Mouse (Mus musculus) CH12.LX (cell line): Measurements from ENCODE around the gene Slc29a4. TPM values are rescaled to one million over a fixed set of nuclear protein-coding genes. Genes with fewer than 3 reads are reported as not detected.

Experiments
- DNase-seq: peaks from one replicate; pipeline ENCODE4 v3.0.0-alpha.2; 2013; ENCODE audit errors: extremely low read depth
- H3K27ac ChIP-seq: 2 replicates; pipeline ENCODE4 v1.5.1; 2012; ENCODE audit warnings: low read depth, mild to moderate bottlenecking, control low read depth, moderate library complexity; ENCODE audit not compliant: insufficient read depth
- H3K27me3 ChIP-seq: replicated peaks from 2 replicates; pipeline ENCODE3; 2012; ENCODE audit warnings: inconsistent platforms
- H3K36me3 ChIP-seq, 2 experiments: replicated peaks in 1 of 2; 2 replicates each; pipeline versions ENCODE3 to v1.6.1; 2012; ENCODE audit warnings: inconsistent platforms in 1 of 2, low read length in 1 of 2, mild to moderate bottlenecking in 1 of 2, mixed read lengths in 1 of 2, moderate library complexity in 1 of 2; ENCODE audit not compliant: control insufficient read depth in 1 of 2, insufficient read depth in 1 of 2
- H3K4me1 ChIP-seq, 2 experiments: 2 replicates each; pipeline ENCODE4 v1.6.1; 2012; ENCODE audit warnings: inconsistent platforms in 1 of 2, moderate library complexity in 1 of 2; ENCODE audit not compliant: insufficient read depth in 2 of 2, control insufficient read depth in 1 of 2
- H3K4me2 ChIP-seq: 2 replicates; pipeline ENCODE4 v1.6.1; 2012; ENCODE audit warnings: low read depth, mild to moderate bottlenecking, control low read depth; ENCODE audit not compliant: poor library complexity, insufficient read depth, severe bottlenecking
- H3K4me3 ChIP-seq, 3 experiments: fragments of 150-350 bp in 1 of 3; sonication (generic) in 1 of 3; replicated peaks in 1 of 3; 2 replicates each; pipeline versions ENCODE3 to v1.5.1; 2011 to 2012; ENCODE audit warnings: low read depth in 2 of 3, low read length in 2 of 3, mild to moderate bottlenecking in 2 of 3, moderate library complexity in 2 of 3, control low read depth in 1 of 3, improper control_type of control experiment in 1 of 3, inconsistent platforms in 1 of 3, mixed read lengths in 1 of 3; ENCODE audit not compliant: poor library complexity in 1 of 3
- H3K79me2 ChIP-seq: replicated peaks from 2 replicates; pipeline ENCODE4 v1.6.1; 2012; ENCODE audit warnings: mild to moderate bottlenecking, moderate library complexity; ENCODE audit not compliant: control insufficient read depth, poor library complexity, insufficient read depth, severe bottlenecking; ENCODE audit errors: extremely low read depth
- H3K9ac ChIP-seq: 2 replicates; pipeline ENCODE4 v1.6.1; 2012; ENCODE audit warnings: low read depth, mild to moderate bottlenecking, control low read depth, moderate library complexity; ENCODE audit not compliant: insufficient read depth
- H3K9me3 ChIP-seq: replicated peaks from 2 replicates; pipeline ENCODE3; 2012; ENCODE audit warnings: low read length, inconsistent platforms, mixed read lengths
- CHD1 ChIP-seq: IDR thresholded peaks from 2 replicates; pipeline ENCODE4 v1.6.1; 2012; ENCODE audit warnings: low read depth, low read length, improper control_type of control experiment, inconsistent platforms
- E2F4 ChIP-seq: IDR thresholded peaks from 2 replicates; pipeline ENCODE4 v1.6.1; 2011; ENCODE audit warnings: low read depth, low read length, improper control_type of control experiment; ENCODE audit not compliant: insufficient replicate concordance
- GABPA ChIP-seq: IDR thresholded peaks from 2 replicates; pipeline ENCODE4 v1.6.1; 2012; ENCODE audit warnings: low read depth, low read length, improper control_type of control experiment, inconsistent platforms; ENCODE audit not compliant: insufficient replicate concordance
- JUND ChIP-seq: conservative IDR thresholded peaks from 2 replicates; pipeline ENCODE4 v1.6.1; 2011; ENCODE audit warnings: low read depth, low read length, improper control_type of control experiment
- MAFK ChIP-seq: IDR thresholded peaks from 2 replicates; pipeline ENCODE4 v1.6.1; 2011; ENCODE audit warnings: low read length, improper control_type of control experiment; ENCODE audit not compliant: insufficient replicate concordance
- MAZ ChIP-seq: IDR thresholded peaks from 2 replicates; pipeline ENCODE4 v1.6.1; 2012; ENCODE audit warnings: low read depth, mild to moderate bottlenecking, inconsistent platforms, low read length, improper control_type of control experiment, moderate library complexity
- NELFE ChIP-seq: IDR thresholded peaks from 2 replicates; pipeline ENCODE4 v1.6.1; 2011; ENCODE audit warnings: low read depth, low read length, improper control_type of control experiment
- PAX5 ChIP-seq: IDR thresholded peaks from 2 replicates; pipeline ENCODE4 v1.6.1; 2012; ENCODE audit warnings: low read length, inconsistent platforms, mixed read lengths
- SMC3 ChIP-seq: IDR thresholded peaks from 2 replicates; pipeline ENCODE4 v1.6.1; 2011; ENCODE audit warnings: low read depth, low read length, improper control_type of control experiment
- USF2 ChIP-seq: conservative IDR thresholded peaks from 2 replicates; pipeline ENCODE4 v1.6.1; 2011; ENCODE audit warnings: low read depth, low read length, improper control_type of control experiment
- ZC3H11A ChIP-seq: IDR thresholded peaks from 2 replicates; pipeline ENCODE4 v1.6.1; 2012; ENCODE audit warnings: low read depth, mild to moderate bottlenecking, inconsistent platforms, low read length, improper control_type of control experiment
- ZMIZ1 ChIP-seq: IDR thresholded peaks from 2 replicates; pipeline ENCODE4 v1.6.1; 2012; ENCODE audit warnings: low read depth, mild to moderate bottlenecking, inconsistent platforms, low read length, improper control_type of control experiment
- ZNF384 ChIP-seq: IDR thresholded peaks from 2 replicates; pipeline ENCODE4 v1.6.1; 2012; ENCODE audit warnings: low read depth, low read length, improper control_type of control experiment, inconsistent platforms
- dilution Hi-C: fragments of 300-500 bp; cut with MboI; formaldehyde crosslinking; loops from 2 replicates; pipeline ENCODE4 v1.14.3; 2020; ENCODE audit warnings: low sequenced_read_pairs; ENCODE audit not compliant: extremely low pct_unique_long_range_greater_than_20kb, extremely low pct_ligation_motif_present
- in situ Hi-C: fragments of 300-500 bp; cut with MboI; formaldehyde crosslinking; loops from 3 replicates; pipeline ENCODE4 v1.14.3; 2019; ENCODE audit warnings: low sequenced_read_pairs, low pct_ligation_motif_present, low pct_unique_long_range_greater_than_20kb, mixed read lengths
- polyA plus RNA-seq: library from polyadenylated mRNA; unstranded; fragments of >175 nt; gene quantifications from 2 replicates; pipeline ENCODE4 v1.2.1, GENCODE M21; 2012; ENCODE audit warnings: low read depth; ENCODE audit not compliant: insufficient read length
- total RNA-seq, 2 experiments: library from RNA; depleted of rRNA; stranded (reverse); fragments of 300-350 nt in 1 of 2; fragments of >200 nt in 1 of 2; gene quantifications; 2 replicates each; pipeline ENCODE4 v1.2.3; 2012 to 2014

Slc29a4 gene
- total RNA-seq (2012; rRNA removed) (not detected in 2 replicates), total RNA-seq (2014; rRNA removed) (not detected in 2 replicates), polyA plus RNA-seq (not detected in 2 replicates)

GRCm38 (mm10) chr5:142692248-142692647 lies at the start of gene Slc29a4:
Gene Slc29a4 (plus strand): TSS chr5:142692512.
- no peaks in the 10 kb centered on the region for H3K4me1 ChIP-seq
- in situ Hi-C loops = no loop called here

GRCm38 (mm10) chr5:142648162-142648561 lies 44.1 kb upstream of the Slc29a4 start:
- Histone ChIP-seq H3K27me3 (no peaks in the 10 kb centered on the region), H3K9ac (no peak overlapping the region), H3K9me3 (no peaks in the 10 kb centered on the region), H3K4me1 (0 out of 4 replicates have a peak, but pooled peaks cover 0 to 5% of the 10 kb centered on the region in 2 experiments), H3K36me3 (peaks cover 14 to 69% of the 10 kb centered on the region in 2 experiments), H3K4me2 (no peak overlapping the region), H3K4me3 (no peak overlapping the region), H3K79me2 (peaks cover 2% of the 10 kb centered on the region; the same call in 1 of the 2 replicates), H3K27ac (no peak overlapping the region)
- TF ChIP-seq GABPA (no peak), CHD1 (no peak), SMC3 (no peak), JUND (no peak), USF2 (no peak)
- in situ Hi-C loops (no loop called here), dilution Hi-C loops (no loop called here)
- no peak for DNase-seq

More at GRCm38 (mm10) chr5:142692248-142692647, at the start of gene Slc29a4:
- TF ChIP-seq E2F4 = no peak
- no peak for TF ChIP-seq MAFK
- TF ChIP-seq ZC3H11A = no peak
- TF ChIP-seq ZMIZ1 = no peak
- no peak for TF ChIP-seq NELFE
- TF ChIP-seq ZNF384 = no peak
- TF ChIP-seq MAZ = no peak
- no peak for TF ChIP-seq PAX5
- TF ChIP-seq JUND = no peak
- no peaks in the 10 kb centered on the region for H3K36me3 ChIP-seq
- H3K4me3 ChIP-seq = no peak within 1 kb of the TSS
- no peaks in the 10 kb centered on the region for H3K79me2 ChIP-seq
- no peak within 1 kb of the TSS for H3K4me2 ChIP-seq
- dilution Hi-C loops = no loop called here
- peaks cover 39% of the 10 kb centered on the region for H3K27me3 ChIP-seq
- peaks cover 3% of the 10 kb centered on the region for H3K9me3 ChIP-seq
- H3K27ac ChIP-seq = no peak within 1 kb of the TSS
- DNase-seq = no peak
- no peak within 1 kb of the TSS for H3K9ac ChIP-seq
